Mouse (Mus musculus) effector memory CD4-positive, alpha-beta T cell, adult 5 months (primary cell): Measurements from ENCODE around the gene Slc29a4. TPM values are rescaled to one million over a fixed set of nuclear protein-coding genes. Genes with fewer than 3 reads are reported as not detected.

Experiments used
- polyA plus RNA-seq: library from polyadenylated mRNA; unstranded; fragments of 100-300 nt; shearing (Covaris generic); gene quantifications from one replicate; pipeline ENCODE4 v1.2.1, GENCODE M21; 2017

Slc29a4 gene
- 0.75 TPM for polyA plus RNA-seq

GRCm38 (mm10) chr5:142692248-142692647, at the start of gene Slc29a4:
Gene Slc29a4, plus strand, starts transcription at chr5:142692512.

Other genes starting within 250 kb of the Slc29a4 start
- gene Ap5z1, start 228.6 kb upstream of the Slc29a4 start, polyA plus RNA-seq, result 19.6 TPM
- gene Papolb, start 162.4 kb upstream of the Slc29a4 start, polyA plus RNA-seq, result not detected
- gene Radil, start 141.4 kb upstream of the Slc29a4 start, polyA plus RNA-seq, result not detected
- gene Mmd2, start 83.7 kb upstream of the Slc29a4 start, polyA plus RNA-seq, result not detected
- 57.8 TPM for gene Wipi2, start 64.8 kb upstream of the Slc29a4 start, polyA plus RNA-seq
- gene Tnrc18, start 125.2 kb downstream of the Slc29a4 start, polyA plus RNA-seq, result 34.5 TPM
- 3.2 TPM for gene Fbxl18, start 202.9 kb downstream of the Slc29a4 start, polyA plus RNA-seq
- 2,258 TPM for gene Actb, start 214.2 kb downstream of the Slc29a4 start, polyA plus RNA-seq